Mouse (Mus musculus) embryo, embryonic 9.5 days (tissue): ENCODE data around the gene Ddx46.
"Not testable (repeated sequence)": the region's sequence is repeated elsewhere in the genome, so short reads cannot be mapped to it uniquely, and the experiment has no call there.

ENCODE experiments used
- DNase-seq: peaks from one replicate; pipeline ENCODE4 v3.0.0-alpha.2; 2017; ENCODE audit errors: extremely low spot score

The Ddx46 gene

DNA sequence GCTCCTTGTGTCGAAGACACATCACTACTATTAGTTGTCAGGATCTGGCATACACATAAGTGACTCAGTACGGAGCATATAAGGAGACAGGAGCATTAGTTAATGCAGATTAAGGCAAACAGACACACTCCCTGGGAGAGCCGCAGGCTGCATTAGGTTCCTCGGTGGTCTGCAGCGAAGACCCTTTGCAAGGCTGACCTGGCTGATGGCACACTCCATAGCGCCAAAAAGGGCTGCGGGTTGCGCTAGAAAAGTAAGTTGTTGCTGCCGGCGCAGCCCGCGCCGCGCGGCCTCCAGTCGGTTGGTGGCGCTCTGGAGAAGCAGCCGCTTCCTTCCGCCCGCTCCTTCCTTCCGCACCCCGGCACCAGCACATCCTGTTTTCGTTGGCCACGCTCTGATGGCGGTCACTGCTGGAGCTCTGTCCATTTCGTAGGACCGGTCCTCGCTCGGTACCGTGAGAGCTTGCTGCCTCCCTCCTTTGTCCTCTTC lies at the start of gene Ddx46:
Gene Ddx46, plus strand, starts transcription at position 389 of the 489 bp plus-strand sequence.
- peak; percentile 91 for DNase-seq

DNA sequence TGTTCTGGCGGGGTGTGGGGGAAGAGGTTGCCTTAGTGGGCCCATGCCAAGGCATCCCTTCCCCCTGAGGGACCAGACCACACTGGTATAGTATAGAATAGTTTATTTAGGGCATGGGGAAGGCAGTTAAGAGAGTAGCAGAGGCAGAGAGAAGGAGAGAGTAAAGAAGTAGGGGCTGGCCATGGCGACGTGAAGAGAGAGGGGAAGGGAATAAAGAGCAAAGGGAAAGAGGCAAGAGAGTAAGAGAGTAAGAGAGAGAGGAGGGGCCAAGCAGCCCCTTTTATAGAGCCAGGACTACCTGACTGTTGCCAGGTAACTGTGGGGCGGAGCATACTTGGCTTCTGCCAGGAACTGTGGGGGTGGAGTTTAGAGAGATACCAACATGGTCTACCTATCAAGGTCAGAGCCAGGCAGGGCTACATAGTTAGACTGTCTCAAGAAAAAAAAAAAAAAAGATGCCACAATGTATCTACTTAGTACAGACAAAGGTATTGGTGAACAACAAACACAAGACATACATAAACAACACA lies 42.8 kb upstream of the Ddx46 start:
- no peak for DNase-seq

DNA sequence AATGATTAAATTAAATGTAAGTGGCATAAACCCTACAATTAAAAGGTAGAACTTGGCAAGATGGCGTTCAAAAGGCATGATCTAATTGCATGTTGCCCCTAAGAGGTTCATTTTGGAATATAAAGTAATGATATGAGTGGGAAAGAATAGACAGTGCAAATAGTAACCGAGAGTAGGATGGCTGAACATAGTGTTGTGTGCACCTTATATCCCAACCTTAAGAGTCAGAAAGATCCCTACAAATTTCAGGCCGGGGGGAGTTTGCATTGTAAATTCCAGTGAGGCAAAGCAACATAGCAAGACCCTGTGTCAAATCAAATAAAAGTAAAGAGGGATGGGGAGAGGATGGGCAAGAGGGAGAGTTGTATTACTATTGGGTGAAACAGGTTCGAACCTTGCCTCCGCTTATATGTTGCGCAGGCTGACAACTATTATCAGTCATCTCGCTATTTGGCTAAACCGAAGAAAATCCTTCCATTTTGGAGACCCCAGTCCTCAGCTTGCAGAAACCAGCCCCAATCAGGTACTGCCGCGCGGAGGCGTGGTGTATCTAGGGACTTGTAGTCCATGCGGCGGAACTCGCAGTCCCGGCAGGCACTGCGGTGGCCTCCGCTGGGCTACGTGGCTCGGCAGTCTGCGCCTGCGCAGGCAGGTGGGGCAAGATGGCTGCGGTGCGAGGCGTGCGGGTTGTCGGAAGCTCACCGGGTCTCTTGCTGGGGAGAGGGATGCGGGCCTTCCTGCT lies 42.1 kb upstream of the Ddx46 start:
- peak; percentile 95 for DNase-seq

DNA sequence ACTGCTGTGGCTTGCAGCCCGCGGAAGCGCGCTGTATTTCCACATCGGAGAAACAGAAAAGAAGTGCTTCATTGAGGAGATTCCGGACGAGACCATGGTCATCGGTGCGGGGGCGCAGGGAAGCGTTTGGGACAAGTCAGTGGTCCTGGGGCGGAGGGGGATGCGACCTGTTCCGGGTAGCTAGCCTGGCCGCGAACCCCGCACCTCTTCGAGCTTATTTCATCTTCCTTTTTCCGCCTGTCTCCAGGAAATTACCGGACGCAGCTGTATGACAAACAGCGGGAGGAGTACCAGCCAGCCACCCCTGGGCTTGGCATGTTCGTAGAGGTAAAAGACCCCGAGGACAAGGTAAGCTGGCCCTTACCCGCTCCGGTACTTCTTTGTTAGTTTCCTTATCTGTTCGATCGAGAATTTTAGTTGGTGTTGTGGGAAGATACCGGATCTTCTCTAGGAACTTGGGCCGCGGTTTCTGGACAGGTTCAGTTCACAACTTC lies 41.5 kb upstream of the Ddx46 start:
- no peak for DNase-seq

DNA sequence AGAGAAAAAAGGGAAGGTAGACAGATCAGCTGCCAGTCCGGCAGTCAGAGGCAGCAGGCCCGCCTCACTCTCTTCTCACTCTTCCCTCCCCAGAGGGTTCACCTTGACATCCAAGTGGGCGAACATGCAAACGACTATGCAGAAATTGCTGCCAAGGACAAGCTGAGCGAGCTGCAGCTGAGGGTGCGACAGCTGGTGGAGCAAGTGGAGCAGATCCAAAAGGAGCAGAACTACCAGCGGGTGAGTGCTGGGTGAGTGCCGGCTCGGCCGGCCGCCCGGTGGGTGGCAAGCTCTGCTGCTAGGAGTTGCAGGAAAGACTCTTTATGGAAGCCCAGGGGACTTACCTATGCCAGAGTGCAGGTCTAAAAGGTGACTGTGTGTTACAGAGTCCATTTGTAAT lies 39.5 kb upstream of the Ddx46 start:
- no peak for DNase-seq

DNA sequence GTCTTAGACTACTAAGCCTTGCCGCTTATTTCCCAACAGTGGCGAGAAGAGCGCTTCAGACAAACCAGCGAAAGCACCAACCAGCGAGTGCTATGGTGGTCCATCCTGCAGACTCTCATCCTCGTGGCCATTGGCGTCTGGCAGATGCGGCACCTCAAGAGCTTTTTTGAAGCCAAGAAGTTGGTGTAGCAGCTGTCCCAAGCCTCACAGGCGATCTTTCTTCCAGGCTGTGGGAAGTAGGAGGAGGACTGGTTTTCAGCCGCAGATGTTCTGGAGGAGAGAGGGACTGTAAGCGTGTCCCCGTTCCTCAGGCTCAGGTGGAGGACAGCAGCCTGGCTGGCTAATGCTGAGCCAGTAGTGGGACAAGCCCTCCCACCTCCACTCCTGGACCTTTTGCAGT lies 38.0 kb upstream of the Ddx46 start:
- no peak for DNase-seq

DNA sequence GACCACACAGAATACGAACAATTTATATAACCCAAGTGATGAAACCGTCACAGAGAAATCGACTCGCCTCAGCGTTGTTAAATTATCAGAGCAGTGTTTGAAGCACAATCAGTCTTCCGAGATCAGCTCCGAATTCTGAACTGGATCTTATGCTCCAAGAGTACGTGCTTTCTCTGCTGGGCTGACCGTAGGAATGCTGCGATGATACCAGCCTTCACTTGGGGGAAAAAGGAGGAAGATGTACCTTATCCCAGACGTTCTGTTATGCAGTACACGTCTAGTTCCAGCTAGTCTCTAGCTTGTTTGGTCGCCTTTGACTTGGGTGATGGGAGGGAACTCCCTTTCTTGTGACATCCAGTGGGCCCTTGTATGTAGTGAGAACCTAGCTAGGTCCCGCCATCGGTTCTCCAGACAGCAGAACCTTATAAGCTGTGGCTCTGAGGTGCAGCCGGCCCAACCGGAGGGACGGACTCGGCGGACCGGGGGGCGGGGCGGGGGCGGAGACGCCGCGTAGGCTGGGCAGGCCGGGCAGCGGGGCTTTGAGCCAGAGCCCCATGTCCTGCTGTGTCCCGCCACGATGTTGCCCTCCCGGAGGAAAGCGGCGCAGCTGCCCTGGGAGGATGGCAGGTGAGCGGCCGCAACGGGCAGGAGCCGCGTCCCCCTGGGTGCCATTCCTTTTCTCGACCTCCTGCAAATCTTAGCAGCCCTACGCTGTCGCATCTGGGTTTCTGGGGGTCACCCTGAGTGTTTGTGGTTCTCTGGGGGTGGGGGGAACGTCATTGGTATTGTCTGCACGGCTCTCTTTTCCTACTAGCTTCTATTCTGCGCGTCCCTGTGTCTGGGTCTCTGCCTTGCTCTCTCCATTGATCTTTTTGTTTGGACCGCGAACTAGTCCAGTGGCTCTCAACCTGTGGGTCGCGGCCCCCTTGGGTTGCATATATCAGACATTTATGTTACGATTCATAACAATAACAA lies 35.0 kb upstream of the Ddx46 start, which contains the start of gene B4galt7:
Gene B4galt7, plus strand, starts transcription at position 331 of the 975 bp plus-strand sequence.
- peak; percentile 88 for DNase-seq

DNA sequence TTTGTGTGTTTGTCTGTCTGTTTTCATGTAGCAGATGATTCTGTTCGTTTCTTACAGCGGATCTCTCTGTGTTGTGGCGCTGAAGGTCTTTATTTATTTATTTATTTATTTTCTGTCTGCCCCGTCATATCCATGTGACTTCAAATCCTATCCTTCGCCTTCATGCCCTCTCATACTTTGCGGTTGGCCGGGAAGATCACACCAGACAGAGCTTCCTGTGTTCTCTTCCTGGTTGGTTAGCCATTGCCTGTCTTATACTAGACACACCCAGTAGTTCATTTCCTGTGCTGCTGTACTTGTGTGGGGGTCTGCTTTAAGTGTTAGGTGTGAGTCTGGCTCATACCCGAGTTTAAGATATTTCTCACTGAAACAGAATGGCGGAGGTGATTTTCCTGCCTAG lies 34.2 kb upstream of the Ddx46 start:
- no peak for DNase-seq

DNA sequence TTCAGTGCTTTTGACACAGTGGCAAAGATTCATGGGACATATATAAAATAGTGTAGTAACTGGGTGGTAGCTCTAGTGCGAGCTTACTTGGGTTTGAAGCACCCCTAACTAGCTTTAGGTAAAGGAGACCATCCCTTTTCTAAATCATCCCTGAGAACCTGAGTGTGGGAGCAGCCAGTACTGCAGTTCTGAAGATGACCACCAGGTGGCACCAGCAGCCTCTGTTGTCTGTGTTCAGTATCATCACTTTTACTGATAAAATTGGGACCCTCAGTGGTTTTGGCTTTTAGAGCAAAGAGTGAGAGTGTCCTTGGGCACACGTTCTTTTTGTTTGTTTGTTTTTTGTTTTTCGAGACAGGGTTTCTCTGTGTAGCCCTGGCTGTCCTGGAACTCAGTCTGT lies 33.2 kb upstream of the Ddx46 start:
- peak; percentile 82 for DNase-seq

DNA sequence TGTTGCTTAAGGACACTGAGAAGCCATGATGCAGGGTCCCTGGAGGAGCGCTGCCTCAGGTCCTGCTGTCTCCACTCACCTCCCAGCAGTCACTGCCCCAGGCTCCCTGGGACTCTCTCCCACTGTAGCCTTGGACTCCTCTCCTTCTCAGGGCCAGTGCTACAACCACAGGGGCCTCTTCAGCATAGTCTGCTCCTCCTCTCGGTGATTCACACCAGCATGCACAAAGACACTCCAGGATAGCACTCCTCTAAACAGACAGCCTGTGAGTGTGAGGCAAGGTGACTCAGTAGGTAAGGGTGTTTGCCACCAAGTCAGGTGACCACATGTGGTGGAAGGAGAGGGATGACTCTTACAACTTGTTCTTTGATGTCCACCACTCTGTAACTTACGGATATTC lies 30.2 kb upstream of the Ddx46 start:
- DNase-seq = no peak

DNA sequence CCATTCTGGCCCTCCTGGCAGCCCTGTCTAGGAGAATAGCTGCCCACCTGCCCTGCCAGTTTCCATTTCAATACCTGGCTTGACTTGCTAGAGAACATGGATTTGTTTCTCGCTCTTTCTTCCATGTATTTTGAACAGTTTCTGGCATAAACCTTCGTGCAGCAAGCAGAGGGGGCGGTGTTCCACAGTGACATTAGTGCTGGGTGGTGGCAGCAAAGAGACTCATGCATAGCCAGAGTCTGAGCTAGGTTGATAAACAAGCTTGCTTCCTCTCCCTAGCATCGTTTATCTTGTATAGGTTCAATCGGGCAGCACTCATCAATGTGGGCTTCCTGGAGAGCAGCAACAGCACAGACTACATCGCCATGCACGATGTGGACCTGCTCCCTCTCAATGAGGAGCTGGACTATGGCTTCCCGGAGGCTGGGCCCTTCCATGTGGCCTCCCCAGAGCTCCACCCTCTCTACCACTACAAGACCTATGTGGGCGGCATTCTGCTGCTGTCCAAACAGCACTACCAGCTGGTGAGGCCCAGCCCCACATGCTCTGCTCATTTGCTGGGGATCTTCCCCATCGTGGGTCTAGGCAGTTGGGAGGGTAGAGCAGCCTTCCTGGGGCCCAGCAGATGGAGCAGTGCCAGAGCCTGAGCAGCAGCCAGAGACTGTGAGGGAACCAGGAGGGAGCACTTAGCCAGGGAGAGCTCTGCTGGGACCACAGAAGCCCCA lies 27.8 kb upstream of the Ddx46 start:
- no peak for DNase-seq

DNA sequence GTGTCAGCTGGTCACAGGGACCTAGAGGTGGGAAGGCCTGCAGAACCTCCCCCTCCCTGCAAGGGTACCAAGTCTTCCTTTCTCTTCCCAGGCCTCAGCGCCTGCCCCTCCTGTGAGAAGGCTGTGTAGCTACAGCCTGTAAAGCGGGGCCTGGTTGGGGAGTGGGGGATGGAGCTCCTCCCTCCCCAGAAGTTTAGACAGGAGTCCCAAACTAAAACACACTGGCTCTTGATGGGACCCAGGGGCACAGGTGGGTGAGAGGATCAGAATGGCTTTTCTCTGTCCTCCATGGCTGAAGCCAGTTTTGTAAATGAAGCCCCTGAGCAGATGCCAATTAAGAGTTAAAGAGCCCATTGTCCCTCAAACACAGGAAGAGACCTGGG lies 27.2 kb upstream of the Ddx46 start:
- DNase-seq = no peak

DNA sequence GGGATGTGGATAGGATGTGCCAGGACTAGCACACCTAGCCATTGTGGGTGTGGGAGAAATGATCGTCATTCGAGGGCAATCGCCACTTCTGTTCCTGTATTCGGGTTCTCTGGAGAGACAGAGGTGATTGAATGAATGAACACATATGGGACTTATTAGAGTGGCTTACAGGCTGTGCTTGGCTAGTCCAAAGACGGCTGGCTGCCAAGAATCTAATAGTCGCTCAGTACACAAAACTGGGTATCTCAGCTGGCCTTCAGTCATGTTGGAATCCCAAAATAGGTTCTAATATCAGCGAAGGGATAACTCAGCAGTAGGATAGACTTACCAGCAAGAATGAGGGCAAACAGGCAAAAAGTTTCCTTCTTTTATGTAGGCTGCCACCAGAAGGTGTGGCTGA lies 22.8 kb upstream of the Ddx46 start:
- no peak for DNase-seq

DNA sequence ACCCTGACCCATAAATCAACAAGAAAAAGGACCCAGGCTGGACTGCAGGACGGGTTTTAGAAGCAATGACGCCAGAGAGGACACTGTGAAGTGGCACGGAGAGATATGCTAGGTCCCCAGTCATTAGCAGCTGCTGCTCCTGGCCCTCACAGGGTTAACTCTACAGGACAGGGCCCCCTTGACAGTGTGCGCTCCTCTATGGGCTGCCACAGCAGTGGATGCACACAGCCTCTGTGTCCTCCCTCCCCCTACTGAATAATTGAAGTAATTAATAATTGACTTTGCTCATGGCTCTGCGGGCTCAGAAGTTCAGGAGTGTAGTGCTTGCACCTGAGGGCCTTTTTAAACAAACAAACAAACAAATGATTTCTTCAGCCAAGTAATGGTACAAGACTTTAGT lies 21.4 kb upstream of the Ddx46 start:
- no peak for DNase-seq

DNA sequence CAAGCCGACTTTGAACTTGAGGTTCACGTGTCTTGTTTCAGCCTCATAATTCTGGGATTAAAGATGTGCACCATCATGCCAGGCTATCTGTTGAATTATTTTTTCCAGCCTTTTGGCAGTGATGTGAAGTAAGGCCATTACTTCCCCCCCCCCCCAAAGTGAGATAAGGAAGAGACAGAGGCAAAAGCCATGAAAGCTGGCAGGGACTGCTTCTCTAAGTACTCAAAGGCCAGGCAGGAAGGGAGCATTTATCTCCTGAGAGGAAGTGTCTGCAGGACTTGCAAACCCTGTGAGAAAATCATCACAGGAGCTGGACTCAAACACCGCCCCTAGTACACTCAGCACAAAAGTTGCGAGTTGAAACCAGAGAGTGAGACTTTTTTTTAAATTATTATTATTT lies 15.5 kb upstream of the Ddx46 start:
- no peak for DNase-seq

DNA sequence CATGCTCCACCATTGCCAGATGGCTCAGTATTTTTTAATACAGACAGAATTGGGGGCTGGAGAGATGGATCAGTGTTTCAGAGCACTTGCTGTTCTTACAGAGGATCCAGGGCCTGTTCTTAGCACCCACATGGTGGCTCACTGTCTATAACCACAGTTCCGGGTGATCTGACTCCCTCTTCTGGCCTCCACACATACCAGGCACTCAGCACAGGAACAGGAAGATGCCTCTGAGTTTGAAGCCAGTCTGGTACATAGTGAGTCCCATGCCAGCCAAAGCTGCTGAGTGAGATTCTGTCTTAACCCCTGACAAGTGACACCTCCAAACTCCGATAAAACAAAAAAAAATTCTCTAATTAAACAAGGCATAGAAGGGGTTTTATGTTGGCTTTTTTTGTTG lies 14.6 kb upstream of the Ddx46 start:
- no peak for DNase-seq

DNA sequence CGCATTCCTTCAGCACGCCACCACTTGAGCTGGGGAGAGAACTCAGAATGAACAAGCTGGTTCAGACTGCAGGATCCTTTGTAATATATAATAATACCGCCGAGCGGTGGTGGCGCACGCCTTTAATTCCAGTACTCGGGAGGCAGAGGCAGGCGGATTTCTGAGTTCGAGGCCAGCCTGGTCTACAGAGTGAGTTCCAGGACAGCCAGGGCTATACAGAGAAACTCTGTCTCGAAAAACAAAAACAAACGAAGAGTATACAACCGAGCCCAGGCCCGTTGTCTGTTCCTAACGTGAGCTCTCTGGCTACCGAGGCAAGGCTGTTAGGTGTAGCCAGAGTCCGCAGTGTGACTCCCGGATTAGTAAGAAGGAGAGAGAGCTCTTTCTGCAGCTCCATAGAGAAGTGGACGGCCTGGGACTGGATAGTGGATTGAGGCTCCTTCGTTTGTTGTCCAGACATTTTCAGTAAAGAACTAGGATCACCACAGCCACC lies 12.6 kb upstream of the Ddx46 start:
- DNase-seq = not testable (repeated sequence)

DNA sequence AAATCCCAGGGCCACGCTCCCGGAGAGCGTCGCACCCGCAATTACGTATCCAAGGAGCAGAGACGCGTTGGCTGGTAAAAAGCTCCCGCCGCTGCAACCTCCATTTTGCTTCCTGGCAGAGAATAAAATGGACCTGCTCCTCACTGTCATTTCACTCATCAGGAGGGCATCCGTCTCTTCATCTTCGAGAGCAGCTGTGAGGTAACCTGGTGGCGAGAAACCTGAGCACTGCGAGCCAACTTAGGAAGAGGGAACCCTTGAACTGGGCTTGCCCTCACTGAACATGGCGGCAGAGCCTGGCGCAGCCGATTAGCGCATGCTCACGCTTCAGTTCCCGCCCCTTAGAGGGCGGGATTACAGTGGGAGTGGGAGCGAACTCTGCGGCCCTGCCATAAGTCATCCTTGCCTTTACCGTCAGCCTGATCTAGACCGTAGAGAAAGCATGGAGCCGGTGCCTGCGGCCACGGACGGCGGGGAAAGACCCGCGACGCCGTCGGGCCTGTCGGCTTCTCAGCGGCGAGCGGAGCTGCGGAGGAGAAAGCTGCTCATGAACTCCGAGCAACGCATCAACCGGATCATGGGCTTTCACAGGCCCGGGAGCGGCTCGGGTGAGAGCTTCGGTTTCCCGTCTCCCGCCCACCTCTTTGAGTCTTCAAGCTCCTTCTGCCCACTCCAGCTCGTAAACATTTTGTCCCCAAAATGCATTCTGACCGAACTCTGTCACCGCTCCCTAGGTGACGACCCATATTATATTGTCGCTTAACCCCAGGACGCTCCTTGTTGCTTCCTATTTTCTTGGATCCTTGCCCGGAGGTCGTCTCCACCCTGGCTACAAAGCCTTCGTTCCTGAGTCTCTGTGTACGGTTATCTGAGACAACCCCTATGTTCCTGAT lies 11.9 kb upstream of the Ddx46 start, which contains the start of gene Caml:
Gene Caml, plus strand, starts transcription at position 357 of the 893 bp plus-strand sequence.
- peak; percentile 93 for DNase-seq

DNA sequence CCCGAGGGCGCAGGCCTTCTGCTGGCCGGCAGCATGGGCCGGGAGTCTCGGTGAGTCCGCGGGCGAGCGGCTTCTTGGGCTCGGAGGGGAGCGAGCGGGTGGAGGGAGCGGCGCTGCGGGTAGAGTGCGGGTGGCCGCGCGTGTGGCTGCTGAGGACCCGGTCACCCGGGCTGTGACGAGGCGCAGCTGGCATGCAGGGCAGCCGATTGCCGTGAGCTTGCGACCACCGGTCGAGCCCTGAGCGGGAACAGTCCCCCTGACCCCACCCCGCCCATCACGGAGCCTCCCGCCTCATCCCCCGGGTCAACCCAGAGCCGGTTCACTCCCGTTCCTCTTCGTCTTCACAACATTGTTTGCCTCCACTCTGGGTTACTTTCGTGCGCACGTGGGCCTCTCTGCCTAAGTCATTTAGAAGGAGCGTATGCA lies 332 bp downstream of the Ddx46 start:
- DNase-seq = no peak
